Mouse (Mus musculus) left cerebral cortex, adult 11 months (tissue): ENCODE data around the gene Slc41a3.

Source experiments
- DNase-seq: peaks from one replicate; pipeline ENCODE4 v3.0.0; 2022; ENCODE audit warnings: low spot score

The Slc41a3 gene

DNA sequence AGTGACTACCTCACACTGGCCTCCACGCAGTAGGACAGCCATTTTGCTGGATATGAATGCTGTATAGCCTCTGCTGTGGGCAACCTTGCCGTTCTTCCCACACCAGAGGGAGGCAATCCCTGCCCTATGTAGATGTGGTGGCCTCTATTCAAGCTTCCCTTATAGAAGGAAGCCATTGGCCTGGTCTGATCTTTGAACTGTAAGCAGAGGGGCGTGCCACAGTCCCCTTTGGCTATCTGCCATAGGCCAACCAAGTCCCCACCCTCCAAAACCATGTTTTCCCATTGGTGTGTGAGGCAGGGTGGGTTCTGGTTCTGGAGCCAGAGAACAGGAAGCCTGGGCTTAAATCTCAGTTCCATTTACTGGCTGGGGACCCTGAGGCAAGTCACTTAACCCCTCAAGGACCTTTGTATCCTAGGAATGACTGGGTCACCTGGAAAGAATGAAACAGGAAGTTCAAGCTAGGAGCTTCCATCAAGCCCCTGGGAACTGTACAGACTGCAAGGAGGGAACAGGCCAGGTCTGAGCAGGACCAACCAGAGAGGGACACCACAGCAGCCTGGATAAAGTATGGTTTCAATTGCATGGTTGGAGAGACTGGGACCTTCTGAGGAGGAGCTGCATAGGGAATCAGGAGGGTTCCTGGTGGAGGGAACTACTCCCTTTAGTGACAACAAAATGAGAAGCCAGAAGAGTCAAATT lies 79.5 kb downstream of the Slc41a3 start:
- no peak for DNase-seq

DNA sequence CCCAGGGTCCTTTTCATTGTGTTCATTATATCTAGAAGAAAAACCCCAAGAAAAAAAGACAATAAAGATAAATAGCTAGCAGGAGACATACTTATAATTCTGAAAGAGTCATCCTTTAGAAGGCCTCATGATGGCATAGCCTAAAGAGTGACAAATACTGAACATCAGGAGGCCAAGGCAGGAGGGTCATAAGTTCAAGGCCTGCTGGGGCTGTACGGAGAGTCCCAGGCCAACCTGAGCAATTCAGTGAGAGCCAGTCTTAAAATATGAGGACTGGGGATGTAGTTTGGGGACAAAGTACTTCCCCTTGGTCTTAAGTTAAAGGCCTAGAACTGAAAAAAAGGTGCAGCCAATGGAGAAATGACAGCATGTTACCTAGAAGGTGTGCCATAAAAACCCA lies 82.3 kb downstream of the Slc41a3 start:
- no peak for DNase-seq

DNA sequence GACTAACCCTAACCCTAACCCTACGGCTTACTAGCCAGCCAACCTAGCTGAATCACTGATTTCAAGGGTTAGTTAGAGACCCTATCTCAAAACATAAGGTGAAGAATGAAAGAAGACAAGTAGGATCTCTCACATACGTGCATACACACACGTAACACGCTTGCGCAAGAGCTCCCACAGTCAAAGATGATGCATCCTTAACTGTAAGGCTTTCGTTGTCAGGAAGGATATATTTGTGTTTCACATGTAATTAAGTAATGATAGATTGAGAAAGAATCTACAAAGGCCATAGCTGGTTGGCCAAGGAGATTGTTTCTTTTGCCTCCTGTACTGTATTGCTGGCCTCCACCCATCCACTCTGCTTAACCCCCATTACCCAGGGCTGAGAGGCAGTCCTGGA lies 83.5 kb downstream of the Slc41a3 start:
- DNase-seq: no peak

DNA sequence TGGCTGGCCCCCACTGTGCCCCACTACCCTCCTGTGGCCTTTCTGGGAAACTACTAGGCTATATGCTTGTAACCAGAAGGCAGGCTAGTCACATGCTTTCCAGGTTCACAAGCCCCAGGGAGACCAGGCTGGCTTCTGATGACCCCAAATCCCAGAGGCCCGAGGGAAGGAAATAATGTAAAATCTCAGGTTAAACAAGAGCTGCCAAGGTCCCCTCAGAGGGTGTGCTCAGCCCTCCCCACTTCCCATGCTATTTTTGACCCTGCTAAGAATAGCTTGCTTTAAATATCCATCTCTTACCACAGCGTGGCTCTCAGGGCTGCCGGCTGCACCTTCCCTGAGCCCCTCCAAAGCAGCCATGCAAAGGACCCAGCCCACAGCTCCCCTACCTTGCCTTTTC lies 84.2 kb downstream of the Slc41a3 start:
- no peak for DNase-seq

DNA sequence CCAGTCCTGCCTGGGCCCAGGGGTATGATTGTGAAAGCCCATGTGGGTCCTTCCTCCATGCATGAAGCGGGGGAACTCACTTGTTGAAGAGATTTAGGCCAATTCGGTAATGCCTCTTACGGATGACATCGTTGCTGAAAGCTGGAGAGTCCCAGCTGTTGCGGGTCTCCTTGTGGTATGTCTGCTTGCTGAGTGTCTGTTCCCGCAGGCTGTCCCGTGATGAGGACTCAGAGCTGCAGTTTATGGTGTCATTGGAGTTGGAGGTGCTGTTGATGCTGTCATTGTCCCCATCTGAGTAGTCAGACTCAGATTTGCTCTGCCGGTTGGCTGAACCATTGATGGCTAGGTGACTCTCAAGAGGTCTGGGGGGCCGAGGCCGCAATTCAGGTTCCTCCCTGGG lies 85.0 kb downstream of the Slc41a3 start:
- DNase-seq: no peak

DNA sequence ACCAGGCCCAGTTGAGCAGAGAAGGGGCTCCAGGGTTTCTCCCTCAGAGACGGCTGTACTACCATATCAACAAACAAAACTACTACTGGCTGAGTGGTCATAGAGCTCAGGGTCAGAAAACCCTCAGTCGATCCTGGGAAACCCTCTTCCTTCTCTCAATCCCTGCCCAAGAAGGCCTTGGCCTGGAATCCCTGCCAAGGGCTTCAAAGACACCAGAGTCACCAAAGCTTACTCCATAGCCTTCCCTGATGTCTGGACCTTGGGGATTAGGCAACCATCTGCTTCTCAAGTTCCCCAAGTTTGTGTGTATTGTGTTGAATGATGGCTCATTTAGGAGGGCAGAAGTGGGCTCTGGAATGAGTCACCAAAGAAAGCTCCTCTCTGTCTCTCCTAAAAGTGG lies 87.4 kb downstream of the Slc41a3 start:
- no peak for DNase-seq

DNA sequence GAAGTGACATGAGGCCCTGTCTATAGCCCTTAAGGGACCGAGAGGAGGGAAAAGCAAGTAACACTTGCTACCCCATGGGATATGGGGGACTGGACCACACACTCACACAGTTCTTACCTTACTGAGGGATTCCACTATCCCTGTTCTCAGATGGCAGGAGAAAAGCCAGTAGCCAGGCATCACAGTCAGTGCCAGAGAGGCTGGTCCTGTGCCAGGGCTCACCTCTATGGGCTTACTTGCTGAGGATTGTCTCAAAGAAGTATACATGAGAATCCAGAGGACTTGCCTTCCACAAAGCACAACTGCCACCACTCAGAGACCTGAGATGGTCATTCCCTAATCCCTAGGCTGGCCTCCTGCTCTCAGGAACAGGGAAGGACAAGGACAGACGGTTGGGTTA lies 87.9 kb downstream of the Slc41a3 start:
- no peak for DNase-seq

DNA sequence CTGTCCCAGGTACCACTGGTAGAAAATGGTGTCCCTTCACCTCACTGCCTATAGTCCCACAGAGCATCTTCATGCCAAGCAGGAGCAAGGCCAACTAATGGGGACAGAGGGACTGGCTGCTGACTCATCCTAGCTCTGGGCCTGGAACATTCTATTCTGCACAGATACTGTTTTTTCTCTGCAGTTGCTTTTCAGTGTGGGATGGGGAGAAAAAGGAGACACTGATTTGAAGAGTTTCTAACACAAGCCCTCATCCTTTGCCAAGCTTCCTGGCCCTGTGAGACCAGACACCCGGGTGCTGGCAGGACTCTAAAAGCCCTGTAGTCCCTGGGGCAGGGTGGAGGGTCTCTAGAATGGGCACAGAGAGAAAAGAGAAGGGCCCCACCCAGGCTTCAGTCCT lies 91.2 kb downstream of the Slc41a3 start:
- no peak for DNase-seq
